Mouse (Mus musculus) cerebellum, adult 2 months (tissue): ENCODE results near the gene Pkp3. TPM values are rescaled to one million over a fixed set of nuclear protein-coding genes. Genes with fewer than 3 reads are reported as not detected.

Experiments
- DNase-seq, 2 experiments: peaks; one replicate each; pipeline ENCODE4 v3.0.0; 2021
- H3K27ac ChIP-seq: fragments of 200-500 bp; 2 replicates; pipeline ENCODE4 v1.5.1; 2012; ENCODE audit warnings: low read length, control low read depth, inconsistent platforms; ENCODE audit not compliant: insufficient read depth
- H3K27me3 ChIP-seq: fragments of 200-500 bp; 2 replicates; pipeline ENCODE4 v1.6.1; 2012; ENCODE audit warnings: inconsistent platforms, mild to moderate bottlenecking, low read length, moderate library complexity; ENCODE audit not compliant: control insufficient read depth, insufficient read depth
- H3K4me1 ChIP-seq: fragments of 200-500 bp; 2 replicates; pipeline ENCODE4 v1.6.1; 2011; ENCODE audit warnings: low read length; ENCODE audit not compliant: control insufficient read depth, insufficient read depth
- H3K4me3 ChIP-seq: fragments of 200-500 bp; replicated peaks from 2 replicates; pipeline ENCODE3; 2011; ENCODE audit warnings: mild to moderate bottlenecking, low read depth, low read length, control low read depth; ENCODE audit not compliant: insufficient read depth
- CTCF ChIP-seq: fragments of 200-500 bp; IDR thresholded peaks from 2 replicates; pipeline ENCODE4 v1.5.1; 2011; ENCODE audit warnings: low read depth, mild to moderate bottlenecking, control low read depth, low read length, moderate library complexity, borderline replicate concordance; ENCODE audit not compliant: insufficient read depth
- POLR2A ChIP-seq: fragments of 200-500 bp; IDR thresholded peaks from 2 replicates; pipeline ENCODE4 v1.6.1; 2011; ENCODE audit warnings: low read length, control low read depth, borderline replicate concordance; ENCODE audit not compliant: insufficient read depth
- WGBS: fragments of 180-500 bp; shearing (Covaris S2); methylation state at CpG from one replicate; pipeline ENCODE4 v1.1.7; 2018; 5-methylcytosine and 5-hydroxymethylcytosine counted together
- polyA plus RNA-seq: library from polyadenylated mRNA; depleted of rRNA; stranded (reverse); fragments of >200 nt; gene quantifications from 2 replicates; pipeline ENCODE4 v1.2.3, GENCODE M21; 2012

The Pkp3 gene
- polyA plus RNA-seq, 1 experiment, result 9.6 TPM

- H3K4me3 ChIP-seq, result no peak overlapping the region
- H3K27ac ChIP-seq, result no peak overlapping the region
- no peaks in the 10 kb centered on the region for H3K27me3 ChIP-seq
- no peak for DNase-seq
- WGBS, result 41% methylated on average over 6 of the region's 9 CpGs
- H3K4me1 ChIP-seq, result no peaks in the 10 kb centered on the region
- TF ChIP-seq POLR2A (no peak), CTCF (no peak)
Observed at GRCm38 (mm10) chr7:141040867-141041606, 37.0 kb upstream of the Pkp3 start.

GRCm38 (mm10) chr7:141041661-141042060 lies 36.4 kb upstream of the Pkp3 start:
- TF ChIP-seq CTCF (no peak), POLR2A (no peak)
- Histone ChIP-seq H3K27ac (no peak overlapping the region), H3K27me3 (no peaks in the 10 kb centered on the region), H3K4me1 (no peaks in the 10 kb centered on the region), H3K4me3 (no peak overlapping the region)
- 11% methylated on average over 5 of the region's 5 CpGs for WGBS
- DNase-seq, result peak; percentile 57 to 74

- no peak overlapping the region for H3K27ac ChIP-seq
- TF ChIP-seq CTCF, result no peak
- TF ChIP-seq POLR2A, result no peak
- no peak for DNase-seq
- H3K27me3 ChIP-seq, result no peaks in the 10 kb centered on the region
- WGBS, result 76% methylated on average over 4 of the region's 4 CpGs
- H3K4me1 ChIP-seq, result no peaks in the 10 kb centered on the region
- no peak overlapping the region for H3K4me3 ChIP-seq
Observed at GRCm38 (mm10) chr7:141042539-141042938, 35.5 kb upstream of the Pkp3 start.

- Histone ChIP-seq H3K4me3 (no peak overlapping the region), H3K27ac (peak overlapping the region; percentile 4; the same call in 1 of the 2 replicates), H3K27me3 (no peaks in the 10 kb centered on the region), H3K4me1 (no peaks in the 10 kb centered on the region)
- TF ChIP-seq CTCF (no peak), POLR2A (no peak)
- no peak for DNase-seq
- 78% methylated on average over 6 of the region's 6 CpGs for WGBS
Observed at GRCm38 (mm10) chr7:141046931-141047580, 31.0 kb upstream of the Pkp3 start.

GRCm38 (mm10) chr7:141047581-141048225 lies 30.3 kb upstream of the Pkp3 start:
- Histone ChIP-seq H3K4me3 (peak overlapping the region; percentile 61), H3K27ac (peak overlapping the region; percentile 44; the same call in 1 of the 2 replicates), H3K4me1 (no peaks in the 10 kb centered on the region), H3K27me3 (no peaks in the 10 kb centered on the region)
- 8% methylated on average over 15 of the region's 19 CpGs for WGBS
- DNase-seq, result peak in 1 of 2 experiments; percentile 71
- TF ChIP-seq POLR2A (0 out of 2 replicates have a peak, but pooled peaks have one; percentile 14), CTCF (no peak)

- WGBS, result 6% methylated on average over 21 of the region's 21 CpGs
- Histone ChIP-seq H3K27ac (no peak overlapping the region), H3K27me3 (no peaks in the 10 kb centered on the region), H3K4me1 (no peaks in the 10 kb centered on the region), H3K4me3 (peak overlapping the region; percentile 61)
- TF ChIP-seq POLR2A, result no peak
- peak; percentile 87 for TF ChIP-seq CTCF
- DNase-seq, result peak; percentile 85 to 90
Observed at GRCm38 (mm10) chr7:141048226-141049218, 29.5 kb upstream of the Pkp3 start.

- WGBS, result 82% methylated on average over 2 of the region's 2 CpGs
- no peaks in the 10 kb centered on the region for H3K27me3 ChIP-seq
- TF ChIP-seq CTCF (no peak), POLR2A (no peak)
- no peaks in the 10 kb centered on the region for H3K4me1 ChIP-seq
- no peak for DNase-seq
- no peak overlapping the region for H3K4me3 ChIP-seq
- no peak overlapping the region for H3K27ac ChIP-seq
Observed at GRCm38 (mm10) chr7:141049326-141049725, 28.7 kb upstream of the Pkp3 start.
